Mouse (Mus musculus): ENCODE results near the gene C1rl. TPM values are rescaled to one million over a fixed set of nuclear protein-coding genes. Genes with fewer than 3 reads are reported as not detected.
A peak's percentile ranks its signal among the peaks of the same experiment; 100 is the strongest.

C1rl gene
- 0.48 TPM in 1 of 2 replicates, not detected in the other for total RNA-seq (2014; rRNA removed)
- 0.19 and 0.22 TPM in 2 replicates for polyA plus RNA-seq (2015; fragmentation: Nextera tagmentation; extraction: Ambion mirVana)

DNA sequence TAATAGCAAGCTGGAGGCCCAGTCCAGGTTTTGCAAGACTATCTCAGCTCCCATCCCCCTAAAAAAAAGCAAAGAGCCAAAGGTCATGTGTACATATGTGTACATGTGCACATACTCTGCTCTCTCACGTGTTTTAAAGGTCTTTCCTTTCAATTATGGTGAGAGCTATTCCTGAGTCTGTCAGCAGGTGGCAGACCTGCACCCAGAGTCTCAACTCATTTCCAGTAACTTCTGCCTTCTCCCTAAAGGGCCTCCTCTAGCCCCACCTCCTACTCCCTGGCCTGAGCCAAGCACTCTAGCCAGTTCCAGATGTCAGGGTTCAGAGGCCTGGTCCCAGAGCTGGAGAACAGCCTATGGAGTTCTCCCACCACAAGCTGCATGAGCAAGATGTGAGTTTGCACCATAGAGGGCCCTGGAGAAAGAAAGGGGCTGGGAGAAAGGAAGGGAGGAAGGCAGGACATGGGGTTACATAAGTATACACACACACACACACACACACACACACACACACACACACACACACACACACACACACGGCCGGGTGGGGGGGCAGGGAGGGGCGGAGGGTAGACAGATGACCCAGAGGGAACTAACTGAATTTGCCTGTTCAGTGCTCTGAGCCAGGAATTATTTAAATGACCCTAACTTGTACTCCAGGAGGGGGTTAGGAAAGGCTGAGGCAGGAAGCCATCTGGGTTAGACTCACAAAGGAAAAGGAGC, at the start of gene C1rl:
Gene C1rl (plus strand): TSS at position 272 of the 720 bp plus-strand sequence.
- peak; percentile 74 for TF ChIP-seq CTCF (IDR thresholded peaks at IDR 0.05; ENCODE audit: low read depth)

DNA sequence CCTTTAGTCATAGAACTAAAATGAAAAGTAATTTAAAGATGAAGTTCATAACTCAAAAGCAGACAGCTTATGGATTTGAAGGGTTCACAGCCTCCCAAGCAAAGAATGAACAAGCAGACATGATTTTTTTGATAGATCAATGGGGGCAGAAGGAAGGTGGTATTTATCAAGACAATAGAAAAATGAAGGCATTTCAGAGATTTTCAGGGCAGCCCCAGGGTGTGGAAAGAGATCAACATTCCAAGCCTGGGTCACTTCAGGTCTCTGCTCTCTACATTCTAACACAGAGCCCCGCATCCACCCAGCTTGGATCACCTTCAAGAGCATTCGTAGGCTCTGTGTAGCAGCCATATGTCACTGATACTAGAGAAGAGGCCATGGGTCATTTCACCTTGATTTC, 49.6 kb upstream of the C1rl start:
- 88% methylated on average over 2 of the region's 2 CpGs for WGBS

More for the DNA sequence above, at the start of gene C1rl:
- H3K27ac ChIP-seq (ENCODE audit: low read depth, low read length), result no peak within 1 kb of the TSS
- H3K27me3 ChIP-seq (ENCODE audit: insufficient read depth, low read length), result no peaks in the 10 kb centered on the region
- no peaks in the 10 kb centered on the region for H3K4me1 ChIP-seq (ENCODE audit: insufficient read depth)
- no peaks in the 10 kb centered on the region for H3K9me3 ChIP-seq (ENCODE audit: low read length)
- 57% methylated on average over 4 of the region's 4 CpGs for WGBS
- H3K4me2 ChIP-seq (ENCODE audit: low read depth), result no peak within 1 kb of the TSS
- peak; percentile 71 for DNase-seq
- no peak within 1 kb of the TSS for H3K4me3 ChIP-seq (ENCODE audit: low read depth, low read length)
- H3K9ac ChIP-seq, result no peak within 1 kb of the TSS
- ATAC-seq, result peak; percentile 77
- H3K36me3 ChIP-seq (ENCODE audit: insufficient read depth), result no peaks in the 10 kb centered on the region

DNA sequence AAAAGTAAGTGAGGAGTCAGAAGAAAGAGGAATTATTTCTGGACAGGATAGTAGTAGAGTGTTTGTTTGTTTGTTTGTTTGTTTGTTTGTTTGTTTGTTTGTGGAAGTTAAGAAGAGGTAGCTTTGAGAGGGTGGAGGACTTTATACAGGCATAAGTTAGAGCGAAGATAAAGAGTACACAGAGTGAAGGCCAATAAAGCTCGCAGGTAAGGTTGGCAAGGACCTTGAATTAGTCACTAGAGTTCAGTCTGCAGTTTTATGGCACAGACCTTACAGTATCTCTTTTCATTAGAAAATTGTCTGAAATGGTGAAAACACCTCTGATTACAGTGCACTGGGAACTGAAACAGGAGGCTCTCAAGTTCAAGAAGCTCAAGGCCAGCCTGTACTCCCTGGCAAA, 46.9 kb upstream of the C1rl start:
- TF ChIP-seq CTCF (IDR thresholded peaks at IDR 0.05; ENCODE audit: low read depth), result no peak
- ATAC-seq, result no peak
- DNase-seq, result no peak

More for the DNA sequence above, 49.6 kb upstream of the C1rl start:
- Histone ChIP-seq H3K4me1 (ENCODE audit: insufficient read depth) (no peaks in the 10 kb centered on the region), H3K36me3 (ENCODE audit: insufficient read depth) (peaks cover 29% of the 10 kb centered on the region), H3K27ac (ENCODE audit: low read depth, low read length) (no peak overlapping the region), H3K4me3 (ENCODE audit: low read depth, low read length) (no peak overlapping the region), H3K4me2 (ENCODE audit: low read depth) (no peak overlapping the region), H3K9me3 (ENCODE audit: low read length) (no peaks in the 10 kb centered on the region), H3K9ac (no peak overlapping the region), H3K27me3 (ENCODE audit: insufficient read depth, low read length) (no peaks in the 10 kb centered on the region)
- ATAC-seq (no peak), DNase-seq (no peak)
- no peak for TF ChIP-seq CTCF (IDR thresholded peaks at IDR 0.05; ENCODE audit: low read depth)

DNA sequence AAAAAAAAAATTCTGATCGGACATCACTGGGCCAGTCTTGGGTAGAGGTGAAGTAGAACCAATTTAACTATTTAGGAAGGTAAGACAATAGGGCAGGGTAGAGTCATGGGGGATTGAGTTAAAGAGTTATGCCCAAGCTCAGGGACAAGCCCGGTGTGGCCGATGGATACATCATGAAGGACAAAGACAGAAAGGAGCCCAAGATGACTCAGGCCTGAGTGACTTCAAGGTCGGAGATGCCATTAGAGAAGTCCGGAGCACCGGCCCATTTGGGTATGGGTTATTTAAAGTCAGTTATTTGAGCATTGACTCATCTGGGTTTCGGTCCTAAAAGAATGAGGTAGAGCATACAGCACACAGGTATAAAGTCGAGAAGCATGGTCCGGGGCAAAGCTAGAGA, 46.5 kb upstream of the C1rl start:
- DNase-seq, result no peak
- Histone ChIP-seq H3K36me3 (ENCODE audit: insufficient read depth) (peaks cover 43% of the 10 kb centered on the region), H3K4me2 (ENCODE audit: low read depth) (no peak overlapping the region), H3K9me3 (ENCODE audit: low read length) (no peaks in the 10 kb centered on the region), H3K27me3 (ENCODE audit: insufficient read depth, low read length) (no peaks in the 10 kb centered on the region), H3K9ac (no peak overlapping the region), H3K27ac (ENCODE audit: low read depth, low read length) (no peak overlapping the region), H3K4me3 (ENCODE audit: low read depth, low read length) (no peak overlapping the region), H3K4me1 (ENCODE audit: insufficient read depth) (no peaks in the 10 kb centered on the region)
- 95% methylated on average over 9 of the region's 9 CpGs for WGBS
- TF ChIP-seq CTCF (IDR thresholded peaks at IDR 0.05; ENCODE audit: low read depth), result no peak
- ATAC-seq, result no peak

More for the DNA sequence above, 46.9 kb upstream of the C1rl start:
- Histone ChIP-seq H3K27me3 (ENCODE audit: insufficient read depth, low read length) (no peaks in the 10 kb centered on the region), H3K27ac (ENCODE audit: low read depth, low read length) (no peak overlapping the region), H3K4me3 (ENCODE audit: low read depth, low read length) (no peak overlapping the region), H3K4me2 (ENCODE audit: low read depth) (no peak overlapping the region), H3K9ac (no peak overlapping the region), H3K36me3 (ENCODE audit: insufficient read depth) (peaks cover 43% of the 10 kb centered on the region), H3K4me1 (ENCODE audit: insufficient read depth) (no peaks in the 10 kb centered on the region), H3K9me3 (ENCODE audit: low read length) (no peaks in the 10 kb centered on the region)
- 98% methylated on average over 2 of the region's 2 CpGs for WGBS

DNA sequence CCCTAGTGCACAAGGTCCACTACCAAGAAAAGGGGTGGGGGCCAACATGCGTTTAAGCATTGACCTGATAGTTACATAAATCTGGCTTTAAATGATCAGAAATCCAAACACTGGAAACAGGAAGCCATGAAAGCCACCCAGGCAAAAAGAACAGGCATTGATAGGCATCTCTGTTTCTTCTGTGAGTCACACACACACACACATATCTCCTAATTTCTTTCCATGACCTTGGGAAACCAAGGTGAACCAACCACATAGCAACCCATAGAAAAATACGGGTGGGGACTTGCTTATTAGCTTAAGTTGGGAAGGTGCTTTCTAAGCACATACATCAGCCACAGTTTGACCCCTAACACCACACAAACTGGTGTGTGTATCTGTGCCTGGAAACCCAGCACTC, 45.6 kb upstream of the C1rl start:
- no peak for TF ChIP-seq CTCF (IDR thresholded peaks at IDR 0.05; ENCODE audit: low read depth)
- Histone ChIP-seq H3K4me3 (ENCODE audit: low read depth, low read length) (no peak overlapping the region), H3K9me3 (ENCODE audit: low read length) (no peaks in the 10 kb centered on the region), H3K4me2 (ENCODE audit: low read depth) (no peak overlapping the region), H3K36me3 (ENCODE audit: insufficient read depth) (peaks cover 43% of the 10 kb centered on the region), H3K27ac (ENCODE audit: low read depth, low read length) (no peak overlapping the region), H3K9ac (no peak overlapping the region), H3K4me1 (ENCODE audit: insufficient read depth) (no peaks in the 10 kb centered on the region), H3K27me3 (ENCODE audit: insufficient read depth, low read length) (no peaks in the 10 kb centered on the region)
- 83% methylated on average over 2 of the region's 2 CpGs for WGBS
- ATAC-seq (no peak), DNase-seq (no peak)

DNA sequence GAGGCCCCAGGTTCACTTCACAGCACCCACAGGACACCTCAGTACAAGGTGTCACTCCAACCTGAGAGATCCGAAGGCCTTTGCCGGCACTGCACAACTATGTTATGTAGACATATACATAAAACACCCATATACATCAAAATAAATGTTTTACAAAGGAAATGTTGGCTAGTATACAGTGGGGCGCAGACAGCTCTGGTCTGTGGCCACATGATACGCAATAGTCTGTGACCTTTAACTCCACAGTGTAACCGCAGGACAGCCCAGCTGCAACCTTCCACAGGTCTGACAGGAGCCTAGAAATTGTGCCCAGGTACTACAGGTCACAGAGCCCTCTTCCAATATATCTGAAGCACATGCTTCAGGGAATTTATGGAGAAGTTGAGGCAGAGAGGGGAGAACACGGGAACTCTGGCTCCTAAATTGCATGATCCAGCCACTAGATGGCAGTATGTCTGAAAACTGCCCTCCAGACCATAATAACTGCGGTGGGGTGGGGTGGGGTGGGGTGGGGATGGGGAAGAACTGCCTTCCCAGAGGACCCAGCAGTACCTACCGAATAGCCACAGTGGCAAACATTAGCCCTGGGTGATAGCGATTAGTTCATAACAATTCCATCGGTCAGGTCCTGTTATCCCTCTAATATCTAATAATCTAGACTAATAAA, 44.6 kb upstream of the C1rl start:
- no peaks in the 10 kb centered on the region for H3K4me1 ChIP-seq (ENCODE audit: insufficient read depth)
- peak; percentile 50 for TF ChIP-seq CTCF (IDR thresholded peaks at IDR 0.05; ENCODE audit: low read depth)
- no peaks in the 10 kb centered on the region for H3K9me3 ChIP-seq (ENCODE audit: low read length)
- H3K27me3 ChIP-seq (ENCODE audit: insufficient read depth, low read length), result no peaks in the 10 kb centered on the region
- no peak overlapping the region for H3K27ac ChIP-seq (ENCODE audit: low read depth, low read length)
- peaks cover 47% of the 10 kb centered on the region for H3K36me3 ChIP-seq (ENCODE audit: insufficient read depth)
- ATAC-seq, result no peak
- H3K9ac ChIP-seq, result no peak overlapping the region
- no peak for DNase-seq
- 79% methylated on average over 10 of the region's 10 CpGs for WGBS
- H3K4me3 ChIP-seq (ENCODE audit: low read depth, low read length), result no peak overlapping the region
- no peak overlapping the region for H3K4me2 ChIP-seq (ENCODE audit: low read depth)

Data from forebrain, postnatal 0 days (tissue).